In the genomic region with DNA sequence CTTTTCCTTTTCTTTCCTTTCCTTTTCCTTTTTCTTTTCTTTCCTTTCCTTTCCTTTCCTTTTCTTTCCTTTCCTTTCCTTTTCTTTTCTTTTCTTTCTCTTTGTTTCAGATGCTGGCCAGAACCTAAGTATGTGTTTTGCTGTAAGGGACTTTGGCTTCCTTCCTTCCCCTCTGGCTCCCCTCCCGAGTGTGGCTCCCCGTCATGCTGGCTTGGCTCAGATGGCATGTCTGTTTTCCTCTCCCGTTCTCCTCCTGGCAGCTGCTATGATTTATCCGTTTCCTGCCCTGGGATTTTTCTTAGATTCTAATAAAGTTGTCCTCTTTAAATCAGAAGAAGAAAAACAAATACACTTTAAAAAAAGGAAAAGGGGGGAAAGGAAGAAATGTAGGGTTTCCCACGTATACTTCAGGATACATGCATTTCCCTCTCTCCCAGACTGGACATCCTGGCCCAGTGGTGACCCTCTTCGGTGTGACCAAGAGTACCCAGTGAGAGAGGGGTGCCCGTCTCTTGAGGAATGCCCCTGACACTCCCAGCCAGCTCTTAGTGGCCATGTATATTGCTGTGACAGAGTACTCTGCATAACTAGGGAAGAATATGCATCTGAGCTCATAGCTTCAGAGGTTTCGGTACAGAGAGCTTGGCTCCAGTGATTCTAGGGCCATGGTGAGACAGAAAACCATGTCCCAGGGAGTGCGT, we compare ENCODE assay signal across 9 mouse cellular contexts.
DNase-seq lines count a peak whose midpoint lies in the region; ATAC-seq and TF ChIP-seq lines count a peak whose summit lies in the region.
"Had no signal": no experiment of that assay in that cellular context is flagged by ENCODE, and none has a peak within 500 bp of the region (broad histone marks: within the 10 kb centered on the region; RNA-seq: fewer than 3 reads in every experiment).

No protein-coding gene starts in this region.

- no peaks in the 10 kb centered on the region for H3K27me3 ChIP-seq in forebrain, embryonic 14.5 days (replicated peaks; ENCODE audit: control insufficient read depth, insufficient read depth, low read length)
- no peaks in the 10 kb centered on the region for H3K27me3 ChIP-seq in forebrain, embryonic 12.5 days
- H3K27me3 ChIP-seq in embryonic facial prominence, embryonic 13.5 days: no peaks in the 10 kb centered on the region
- H3K27me3 ChIP-seq in heart, postnatal 0 days (ENCODE audit: control insufficient read depth, insufficient read depth, low read length): no peaks in the 10 kb centered on the region
- H3K27me3 ChIP-seq in neural tube, embryonic 15.5 days (replicated peaks): no peaks in the 10 kb centered on the region

- no peak overlapping the region for H3K4me2 ChIP-seq in forebrain, embryonic 14.5 days (ENCODE audit: low read length)
- H3K4me2 ChIP-seq in forebrain, embryonic 12.5 days: no peak overlapping the region
- H3K4me2 ChIP-seq in embryonic facial prominence, embryonic 13.5 days: peak overlapping the region; percentile 26; the same call in 1 of the 2 replicates
- H3K4me2 ChIP-seq in heart, postnatal 0 days (ENCODE audit: low read depth, low read length): 0 out of 2 replicates have a peak overlapping the region, but pooled peaks have one; percentile 3
- no peak overlapping the region for H3K4me2 ChIP-seq in neural tube, embryonic 15.5 days

- no peaks in the 10 kb centered on the region for H3K9me3 ChIP-seq in forebrain, embryonic 14.5 days (replicated peaks; ENCODE audit: control insufficient read depth, low read length)
- H3K9me3 ChIP-seq in forebrain, embryonic 12.5 days: no peaks in the 10 kb centered on the region
- no peaks in the 10 kb centered on the region for H3K9me3 ChIP-seq in embryonic facial prominence, embryonic 13.5 days
- H3K9me3 ChIP-seq in heart, postnatal 0 days (replicated peaks; ENCODE audit: control insufficient read depth, low read length): no peaks in the 10 kb centered on the region
- H3K9me3 ChIP-seq in neural tube, embryonic 15.5 days (replicated peaks): no peaks in the 10 kb centered on the region

- no peak for TF ChIP-seq EP300 in heart, postnatal 0 days (IDR thresholded peaks at IDR 0.05; ENCODE audit: low read depth)

- H3K9ac ChIP-seq in forebrain, embryonic 14.5 days (ENCODE audit: low read length): no peak overlapping the region
- H3K9ac ChIP-seq in forebrain, embryonic 12.5 days: no peak overlapping the region
- H3K9ac ChIP-seq in embryonic facial prominence, embryonic 13.5 days: no peak overlapping the region
- no peak overlapping the region for H3K9ac ChIP-seq in heart, postnatal 0 days (replicated peaks; ENCODE audit: low read depth, low read length)
- H3K9ac ChIP-seq in neural tube, embryonic 15.5 days (replicated peaks): no peak overlapping the region

- H3K4me3 ChIP-seq in forebrain, embryonic 14.5 days (ENCODE audit: low read depth, low read length): no peak overlapping the region
- no peak overlapping the region for H3K4me3 ChIP-seq in forebrain, embryonic 12.5 days (replicated peaks)
- H3K4me3 ChIP-seq in embryonic facial prominence, embryonic 13.5 days: no peak overlapping the region
- no peak overlapping the region for H3K4me3 ChIP-seq in heart, postnatal 0 days (ENCODE audit: low read depth, low read length)
- no peak overlapping the region for H3K4me3 ChIP-seq in neural tube, embryonic 15.5 days (replicated peaks)
- H3K4me3 ChIP-seq: myocyte had no signal

- no peak overlapping the region for H3K27ac ChIP-seq in forebrain, embryonic 14.5 days (ENCODE audit: low read depth, low read length)
- no peak overlapping the region for H3K27ac ChIP-seq in forebrain, embryonic 12.5 days
- peak overlapping the region; percentile 83 for H3K27ac ChIP-seq in embryonic facial prominence, embryonic 13.5 days
- H3K27ac ChIP-seq in heart, postnatal 0 days (ENCODE audit: low read depth): peak overlapping the region; percentile 70
- peak overlapping the region; percentile 58 for H3K27ac ChIP-seq in neural tube, embryonic 15.5 days (replicated peaks)

- peaks cover 16% of the 10 kb centered on the region; the same call in 1 of the 2 replicates for H3K4me1 ChIP-seq in forebrain, embryonic 14.5 days (ENCODE audit: control insufficient read depth, insufficient read depth, low read length)
- H3K4me1 ChIP-seq in forebrain, embryonic 12.5 days: peaks cover 21% of the 10 kb centered on the region; the same call in 1 of the 2 replicates
- H3K4me1 ChIP-seq in embryonic facial prominence, embryonic 13.5 days: peaks cover 65% of the 10 kb centered on the region
- peaks cover 30% of the 10 kb centered on the region for H3K4me1 ChIP-seq in heart, postnatal 0 days (ENCODE audit: control insufficient read depth, insufficient read depth)
- H3K4me1 ChIP-seq in neural tube, embryonic 15.5 days: peaks cover 64% of the 10 kb centered on the region

- TF ChIP-seq CTCF in heart, postnatal 0 days (IDR thresholded peaks at IDR 0.05; ENCODE audit: low read depth): no peak

- ATAC-seq in forebrain, embryonic 14.5 days: no peak
- ATAC-seq in forebrain, embryonic 12.5 days (ENCODE audit: low FRiP score): no peak
- ATAC-seq in embryonic facial prominence, embryonic 13.5 days (ENCODE audit: insufficient number of reproducible peaks, insufficient read depth, low FRiP score, low TSS enrichment, low read depth): no peak
- ATAC-seq in heart, postnatal 0 days (ENCODE audit: insufficient read depth, low read depth): no peak
- ATAC-seq in neural tube, embryonic 15.5 days (ENCODE audit: low FRiP score): no peak

- 76% methylated on average over 9 of the region's 9 CpGs for WGBS in forebrain, embryonic 14.5 days
- WGBS in forebrain, embryonic 12.5 days: 88% methylated on average over 9 of the region's 9 CpGs
- WGBS in embryonic facial prominence, embryonic 13.5 days: 52% methylated on average over 9 of the region's 9 CpGs
- 46% methylated on average over 9 of the region's 9 CpGs for WGBS in heart, postnatal 0 days
- 60% methylated on average over 9 of the region's 9 CpGs for WGBS in neural tube, embryonic 15.5 days

- DNase-seq in forebrain, embryonic 14.5 days (ENCODE audit: low spot score): peak; percentile 64
- DNase-seq in Muller cell, postnatal 12 days (ENCODE audit: inconsistent ontology term): peak; percentile 78
- DNase-seq in heart, postnatal 0 days (ENCODE audit: low spot score): no peak
- DNase-seq in kidney, postnatal 4 days: peak; percentile 76 to 78
- DNase-seq in thymus, adult 18-20 months: no peak

- no peaks in the 10 kb centered on the region for H3K36me3 ChIP-seq in forebrain, embryonic 14.5 days (ENCODE audit: control insufficient read depth, insufficient read depth, low read length)
- 0 out of 2 replicates have a peak, but pooled peaks cover 5% of the 10 kb centered on the region for H3K36me3 ChIP-seq in forebrain, embryonic 12.5 days (replicated peaks)
- H3K36me3 ChIP-seq in embryonic facial prominence, embryonic 13.5 days: peaks cover 8% of the 10 kb centered on the region
- 0 out of 2 replicates have a peak, but pooled peaks cover 5% of the 10 kb centered on the region for H3K36me3 ChIP-seq in heart, postnatal 0 days (replicated peaks; ENCODE audit: control insufficient read depth, insufficient read depth, low read length)
- no peaks in the 10 kb centered on the region for H3K36me3 ChIP-seq in neural tube, embryonic 15.5 days

Comparison
In these comparisons a context has a peak if more than half of its experiments do, and no peak if none do; other contexts are left out.
1. DNase-seq: peak in forebrain, embryonic 14.5 days (single experiment), Muller cell, postnatal 12 days (single experiment) and kidney, postnatal 4 days (2 of 2); none in heart, postnatal 0 days (single experiment) and thymus, adult 18-20 months (0 of 2).
2. H3K27ac ChIP-seq: peak in embryonic facial prominence, embryonic 13.5 days (single experiment), heart, postnatal 0 days (single experiment) and neural tube, embryonic 15.5 days (single experiment); none in forebrain, embryonic 14.5 days (single experiment) and forebrain, embryonic 12.5 days (single experiment).
3. H3K4me2 ChIP-seq: peak in embryonic facial prominence, embryonic 13.5 days (single experiment) and heart, postnatal 0 days (single experiment); none in forebrain, embryonic 14.5 days (single experiment), forebrain, embryonic 12.5 days (single experiment) and neural tube, embryonic 15.5 days (single experiment).